Mouse (Mus musculus) forebrain, embryonic 12.5 days (tissue): Measurements from ENCODE around the gene Lhx5. TPM values are rescaled to one million over a fixed set of nuclear protein-coding genes. Genes with fewer than 3 reads are reported as not detected.
A peak's percentile ranks its signal among the peaks of the same experiment; 100 is the strongest.

Experiments
- ATAC-seq: fragments of 200-750 bp; cut with Nextera tagmentation; 2 replicates; pipeline ENCODE4 v1.8.0; 2017; ENCODE audit warnings: moderate TSS enrichment; ENCODE audit not compliant: low FRiP score
- H3K27ac ChIP-seq: fragments of 300-500 bp; sonication (generic); 2 replicates; pipeline ENCODE4 v1.5.1; 2016; ENCODE audit warnings: mild to moderate bottlenecking
- H3K27me3 ChIP-seq: fragments of 300-500 bp; sonication (generic); 2 replicates; pipeline ENCODE4 v1.6.1; 2016; ENCODE audit warnings: mild to moderate bottlenecking
- H3K36me3 ChIP-seq: fragments of 300-500 bp; sonication (generic); replicated peaks from 2 replicates; pipeline ENCODE4 v1.6.1; 2016; ENCODE audit warnings: mild to moderate bottlenecking
- H3K4me1 ChIP-seq: fragments of 300-500 bp; sonication (generic); 2 replicates; pipeline ENCODE4 v1.6.1; 2016
- H3K4me2 ChIP-seq: fragments of 300-500 bp; sonication (generic); 2 replicates; pipeline ENCODE4 v1.6.1; 2016; ENCODE audit warnings: mild to moderate bottlenecking, moderate library complexity
- H3K4me3 ChIP-seq: fragments of 300-500 bp; sonication (generic); replicated peaks from 2 replicates; pipeline ENCODE4 v1.5.1; 2016; ENCODE audit warnings: mild to moderate bottlenecking
- H3K9ac ChIP-seq: fragments of 300-500 bp; sonication (generic); 2 replicates; pipeline ENCODE4 v1.6.1; 2016; ENCODE audit warnings: mild to moderate bottlenecking
- H3K9me3 ChIP-seq: fragments of 300-500 bp; sonication (generic); 2 replicates; pipeline ENCODE4 v1.6.1; 2016
- WGBS: fragments of 180-500 bp; shearing (Covaris S2); methylation state at CpG from one replicate; pipeline ENCODE4 v1.1.7; 2016; 5-methylcytosine and 5-hydroxymethylcytosine counted together
- polyA plus RNA-seq: library from polyadenylated mRNA; unstranded; fragments of >200 nt; fragmentation: Nextera tagmentation; extraction: Ambion mirVana; gene quantifications from 2 replicates; pipeline ENCODE4 v1.2.1, GENCODE M21; 2016

Gene Lhx5
- 23.8 and 26.6 TPM in 2 replicates for polyA plus RNA-seq

- H3K27me3 ChIP-seq: peaks cover 98% of the 10 kb centered on the region
- under 1% methylated on average over 69 of the region's 69 CpGs for WGBS
- H3K36me3 ChIP-seq: no peaks in the 10 kb centered on the region
- peak within 1 kb of the TSS; percentile 51 for H3K4me2 ChIP-seq
- peak; percentile 73 for ATAC-seq
- peak within 1 kb of the TSS; percentile 49 for H3K4me3 ChIP-seq
- H3K9ac ChIP-seq: peak within 1 kb of the TSS; percentile 64
- no peaks in the 10 kb centered on the region for H3K9me3 ChIP-seq
- H3K4me1 ChIP-seq: peaks cover 53% of the 10 kb centered on the region
- H3K27ac ChIP-seq: peak within 1 kb of the TSS; percentile 80
Observed at GRCm38 (mm10) chr5:120431649-120432485, at the start of gene Lhx5. Lhx5 (plus strand) TSS chr5:120431699.

- 0 out of 2 replicates have a peak, but pooled peaks cover 4% of the 10 kb centered on the region for H3K9me3 ChIP-seq
- ATAC-seq: no peak
- no peak overlapping the region for H3K27ac ChIP-seq
- H3K36me3 ChIP-seq: no peaks in the 10 kb centered on the region
- H3K27me3 ChIP-seq: peaks cover 17% of the 10 kb centered on the region; the same call in 1 of the 2 replicates
- H3K4me3 ChIP-seq: no peak overlapping the region
- 86% methylated on average over 4 of the region's 4 CpGs for WGBS
- no peak overlapping the region for H3K4me2 ChIP-seq
- no peaks in the 10 kb centered on the region for H3K4me1 ChIP-seq
- H3K9ac ChIP-seq: no peak overlapping the region
Observed at GRCm38 (mm10) chr5:120386361-120386760, 45.1 kb upstream of the Lhx5 start.

- ATAC-seq: no peak
- H3K9me3 ChIP-seq: 0 out of 2 replicates have a peak, but pooled peaks cover 4% of the 10 kb centered on the region
- 60% methylated on average over 9 of the region's 9 CpGs for WGBS
- peaks cover 5% of the 10 kb centered on the region for H3K4me1 ChIP-seq
- no peak overlapping the region for H3K4me2 ChIP-seq
- no peak overlapping the region for H3K27ac ChIP-seq
- H3K9ac ChIP-seq: no peak overlapping the region
- no peak overlapping the region for H3K4me3 ChIP-seq
- H3K36me3 ChIP-seq: no peaks in the 10 kb centered on the region
- H3K27me3 ChIP-seq: peaks cover 23% of the 10 kb centered on the region
Observed at GRCm38 (mm10) chr5:120388765-120389164, 42.7 kb upstream of the Lhx5 start.

- Histone ChIP-seq H3K4me1 (peaks cover 15% of the 10 kb centered on the region), H3K36me3 (no peaks in the 10 kb centered on the region), H3K9ac (no peak overlapping the region), H3K27me3 (peaks cover 35% of the 10 kb centered on the region), H3K27ac (no peak overlapping the region), H3K4me3 (no peak overlapping the region), H3K4me2 (no peak overlapping the region), H3K9me3 (no peaks in the 10 kb centered on the region)
- 81% methylated on average over 2 of the region's 2 CpGs for WGBS
- no peak for ATAC-seq
Observed at GRCm38 (mm10) chr5:120389973-120390372, 41.5 kb upstream of the Lhx5 start.

GRCm38 (mm10) chr5:120393871-120394667, 37.4 kb upstream of the Lhx5 start:
- H3K9ac ChIP-seq: no peak overlapping the region
- H3K4me1 ChIP-seq: peaks cover 28% of the 10 kb centered on the region
- 15% methylated on average over 25 of the region's 25 CpGs for WGBS
- peaks cover 73% of the 10 kb centered on the region for H3K27me3 ChIP-seq
- no peaks in the 10 kb centered on the region for H3K9me3 ChIP-seq
- peak; percentile 69 for ATAC-seq
- peak overlapping the region; percentile 19; the same call in 1 of the 2 replicates for H3K27ac ChIP-seq
- no peaks in the 10 kb centered on the region for H3K36me3 ChIP-seq
- no peak overlapping the region for H3K4me3 ChIP-seq
- H3K4me2 ChIP-seq: peak overlapping the region; percentile 19

GRCm38 (mm10) chr5:120397988-120398387, 33.5 kb upstream of the Lhx5 start:
- Histone ChIP-seq H3K4me1 (peaks cover 36% of the 10 kb centered on the region), H3K4me2 (peak overlapping the region; percentile 38), H3K4me3 (no peak overlapping the region), H3K27ac (no peak overlapping the region), H3K27me3 (peaks cover 90% of the 10 kb centered on the region), H3K9me3 (no peaks in the 10 kb centered on the region), H3K9ac (no peak overlapping the region), H3K36me3 (no peaks in the 10 kb centered on the region)
- 0 out of 2 replicates have a peak, but pooled peaks have one; percentile 56 for ATAC-seq
- WGBS: 3% methylated on average over 12 of the region's 13 CpGs

GRCm38 (mm10) chr5:120404831-120405591, 26.5 kb upstream of the Lhx5 start:
- H3K27me3 ChIP-seq: peaks cover 72% of the 10 kb centered on the region
- no peak overlapping the region for H3K4me3 ChIP-seq
- WGBS: 69% methylated on average over 12 of the region's 12 CpGs
- no peaks in the 10 kb centered on the region for H3K36me3 ChIP-seq
- peaks cover 23% of the 10 kb centered on the region for H3K4me1 ChIP-seq
- no peaks in the 10 kb centered on the region for H3K9me3 ChIP-seq
- no peak overlapping the region for H3K27ac ChIP-seq
- H3K4me2 ChIP-seq: no peak overlapping the region
- no peak overlapping the region for H3K9ac ChIP-seq
- no peak for ATAC-seq

GRCm38 (mm10) chr5:120408933-120409332, 22.6 kb upstream of the Lhx5 start:
- WGBS: 70% methylated on average over 14 of the region's 14 CpGs
- H3K4me1 ChIP-seq: peaks cover 23% of the 10 kb centered on the region
- ATAC-seq: peak; percentile 57
- peak overlapping the region; percentile 59; the same call in 1 of the 2 replicates for H3K9ac ChIP-seq
- H3K9me3 ChIP-seq: peaks cover 7% of the 10 kb centered on the region
- H3K4me3 ChIP-seq: peak overlapping the region; percentile 33; the same call in 1 of the 2 replicates
- peak overlapping the region; percentile 63 for H3K4me2 ChIP-seq
- peak overlapping the region; percentile 93 for H3K27ac ChIP-seq
- no peaks in the 10 kb centered on the region for H3K36me3 ChIP-seq
- H3K27me3 ChIP-seq: peaks cover 58% of the 10 kb centered on the region

GRCm38 (mm10) chr5:120409385-120410378, 21.8 kb upstream of the Lhx5 start:
- Histone ChIP-seq H3K27me3 (peaks cover 59% of the 10 kb centered on the region), H3K4me2 (peak overlapping the region; percentile 63), H3K9ac (peak overlapping the region; percentile 59), H3K4me1 (peaks cover 23% of the 10 kb centered on the region), H3K9me3 (peaks cover 7% of the 10 kb centered on the region), H3K27ac (peak overlapping the region; percentile 93), H3K4me3 (peak overlapping the region; percentile 33), H3K36me3 (no peaks in the 10 kb centered on the region)
- WGBS: under 1% methylated on average over 41 of the region's 41 CpGs
- peak; percentile 84 for ATAC-seq

GRCm38 (mm10) chr5:120413436-120413835, 18.1 kb upstream of the Lhx5 start:
- Histone ChIP-seq H3K4me2 (no peak overlapping the region), H3K27me3 (peaks cover 68% of the 10 kb centered on the region), H3K4me1 (peaks cover 23% of the 10 kb centered on the region), H3K9ac (no peak overlapping the region), H3K36me3 (no peaks in the 10 kb centered on the region), H3K4me3 (no peak overlapping the region), H3K9me3 (peaks cover 7% of the 10 kb centered on the region), H3K27ac (no peak overlapping the region)
- 83% methylated on average over 6 of the region's 6 CpGs for WGBS
- no peak for ATAC-seq

- no peak for ATAC-seq
- WGBS: 92% methylated on average over 8 of the region's 8 CpGs
- Histone ChIP-seq H3K4me3 (no peak overlapping the region), H3K4me2 (no peak overlapping the region), H3K4me1 (peaks cover 3% of the 10 kb centered on the region; the same call in 1 of the 2 replicates), H3K9me3 (no peaks in the 10 kb centered on the region), H3K36me3 (no peaks in the 10 kb centered on the region; the same call in 1 of the 2 replicates), H3K27ac (no peak overlapping the region), H3K27me3 (peaks cover 77% of the 10 kb centered on the region), H3K9ac (no peak overlapping the region)
Observed at GRCm38 (mm10) chr5:120420106-120420505, 11.4 kb upstream of the Lhx5 start.
